Comparison of ENCODE assay signal across 8 mouse cellular contexts in genomic region chr4:155320281-155321244, GRCm38 (mm10). TPM values are rescaled to one million over a fixed set of nuclear protein-coding genes. Genes with fewer than 3 reads are reported as not detected.
DNase-seq lines count a peak whose midpoint lies in the region; ATAC-seq and TF ChIP-seq lines count a peak whose summit lies in the region.

No protein-coding gene starts in this region.

- H3K27me3 ChIP-seq in hindbrain, embryonic 10.5 days (ENCODE audit: insufficient read depth, poor library complexity, severe bottlenecking) = peaks cover 6% of the 10 kb centered on the region; the same call in 1 of the 2 replicates
- no peaks in the 10 kb centered on the region for H3K27me3 ChIP-seq in limb, embryonic 14.5 days (ENCODE audit: control insufficient read depth, insufficient read depth, low read length)
- H3K27me3 ChIP-seq in neural tube, embryonic 11.5 days (ENCODE audit: control insufficient read depth, insufficient read depth, low read length) = no peaks in the 10 kb centered on the region

- no peak for TF ChIP-seq POLR2A in limb, embryonic 14.5 days (IDR thresholded peaks at IDR 0.05; ENCODE audit: borderline replicate concordance, extremely low read depth, insufficient read depth, insufficient read length)

- no peaks in the 10 kb centered on the region for H3K9me3 ChIP-seq in hindbrain, embryonic 10.5 days
- H3K9me3 ChIP-seq in limb, embryonic 14.5 days (ENCODE audit: control insufficient read depth, low read length) = no peaks in the 10 kb centered on the region
- H3K9me3 ChIP-seq in neural tube, embryonic 11.5 days (ENCODE audit: control insufficient read depth, low read length) = no peaks in the 10 kb centered on the region

- peak overlapping the region; percentile 87 for H3K27ac ChIP-seq in hindbrain, embryonic 10.5 days
- H3K27ac ChIP-seq in limb, embryonic 14.5 days (replicated peaks; ENCODE audit: low read depth, low read length) = no peak overlapping the region
- no peak overlapping the region; the same call in 1 of the 2 replicates for H3K27ac ChIP-seq in neural tube, embryonic 11.5 days (ENCODE audit: low read depth, low read length)

- H3K4me3 ChIP-seq in hindbrain, embryonic 10.5 days = no peak overlapping the region
- no peak overlapping the region for H3K4me3 ChIP-seq in limb, embryonic 14.5 days (replicated peaks; ENCODE audit: low read length)
- H3K4me3 ChIP-seq in neural tube, embryonic 11.5 days (ENCODE audit: low read depth, low read length) = no peak overlapping the region

- whole genome bisulfite sequencing in hindbrain, embryonic 10.5 days = 56% methylated on average over 15 of the region's 15 CpGs
- 56% methylated on average over 15 of the region's 15 CpGs for WGBS in limb, embryonic 14.5 days
- WGBS in neural tube, embryonic 11.5 days = 59% methylated on average over 15 of the region's 15 CpGs

- ATAC-seq in common myeloid progenitor, adult 5-6 weeks (replicated peaks; ENCODE audit: low read depth, poor library complexity, severe bottlenecking) = peak; percentile 81
- ATAC-seq in limb, embryonic 14.5 days (ENCODE audit: low FRiP score, low read depth) = peak; percentile 74
- ATAC-seq in neural tube, embryonic 11.5 days (ENCODE audit: insufficient read depth, low FRiP score, low TSS enrichment) = peak; percentile 86

- H3K4me1 ChIP-seq in hindbrain, embryonic 10.5 days (replicated peaks) = peaks cover 39% of the 10 kb centered on the region
- no peaks in the 10 kb centered on the region; the same call in 1 of the 2 replicates for H3K4me1 ChIP-seq in limb, embryonic 14.5 days (ENCODE audit: control insufficient read depth, insufficient read depth, low read length)
- 0 out of 2 replicates have a peak, but pooled peaks cover 2% of the 10 kb centered on the region for H3K4me1 ChIP-seq in neural tube, embryonic 11.5 days (ENCODE audit: control insufficient read depth, insufficient read depth, low read length)

- no peak overlapping the region for H3K9ac ChIP-seq in limb, embryonic 14.5 days (ENCODE audit: low read depth, low read length, severe bottlenecking)
- peak overlapping the region; percentile 61 for H3K9ac ChIP-seq in neural tube, embryonic 11.5 days (ENCODE audit: low read length)

- DNase-seq in layer of hippocampus, adult 18-20 months (ENCODE audit: low spot score in 2 of 2) = peak; percentile 40 to 63
- no peak for DNase-seq in layer of hippocampus, adult 9-10 months (ENCODE audit: low spot score)
- DNase-seq in R1 (ENCODE audit: low read depth, low spot score) = peak; percentile 85
- peak; percentile 81 for DNase-seq in hindbrain, embryonic 10.5 days (ENCODE audit: low spot score)
- DNase-seq in limb, embryonic 14.5 days (ENCODE audit: low spot score) = peak; percentile 70
- DNase-seq in neural tube, embryonic 11.5 days (ENCODE audit: low spot score) = peak; percentile 87
- DNase-seq in yolk sac, embryonic 10.5 days (ENCODE audit: low spot score) = peak; percentile 23

- no peak overlapping the region for H3K4me2 ChIP-seq in limb, embryonic 14.5 days (replicated peaks; ENCODE audit: low read depth, low read length, severe bottlenecking)
- peak overlapping the region; percentile 14; the same call in 1 of the 2 replicates for H3K4me2 ChIP-seq in neural tube, embryonic 11.5 days (ENCODE audit: low read depth)

- H3K36me3 ChIP-seq in hindbrain, embryonic 10.5 days = no peaks in the 10 kb centered on the region
- H3K36me3 ChIP-seq in limb, embryonic 14.5 days (ENCODE audit: control insufficient read depth, insufficient read depth, low read length) = no peaks in the 10 kb centered on the region
- no peaks in the 10 kb centered on the region for H3K36me3 ChIP-seq in neural tube, embryonic 11.5 days (ENCODE audit: control insufficient read depth, insufficient read depth, low read length)

RNA-seq across cellular contexts. Expression of gene Prkcz, which starts 40.6 kb away (rescaled TPM):
- total RNA-seq in layer of hippocampus, adult 18-20 months (2021) = 100 to 1,000 TPM; 160 to 168 TPM
- not detected in 2 replicates for total RNA-seq in common myeloid progenitor, adult 5-6 weeks (2017)
- polyA plus RNA-seq in hindbrain, embryonic 10.5 days (2016; fragmentation: Nextera tagmentation; extraction: Ambion mirVana) = 14.9 and 19.3 TPM in 2 replicates
- 7.1 and 7.5 TPM in 2 replicates for polyA plus RNA-seq in limb, embryonic 14.5 days (2012; rRNA removed)
- polyA plus RNA-seq in limb, embryonic 14.5 days (2014; fragmentation: Nextera tagmentation; extraction: Ambion mirVana) = 7.4 and 9.3 TPM in 2 replicates
- polyA plus RNA-seq in neural tube, embryonic 11.5 days (2014; fragmentation: Nextera tagmentation; extraction: Ambion mirVana) = 17.8 and 22.7 TPM in 2 replicates
